Comparison of ENCODE assay signal across 18 mouse cellular contexts in the genomic region with DNA sequence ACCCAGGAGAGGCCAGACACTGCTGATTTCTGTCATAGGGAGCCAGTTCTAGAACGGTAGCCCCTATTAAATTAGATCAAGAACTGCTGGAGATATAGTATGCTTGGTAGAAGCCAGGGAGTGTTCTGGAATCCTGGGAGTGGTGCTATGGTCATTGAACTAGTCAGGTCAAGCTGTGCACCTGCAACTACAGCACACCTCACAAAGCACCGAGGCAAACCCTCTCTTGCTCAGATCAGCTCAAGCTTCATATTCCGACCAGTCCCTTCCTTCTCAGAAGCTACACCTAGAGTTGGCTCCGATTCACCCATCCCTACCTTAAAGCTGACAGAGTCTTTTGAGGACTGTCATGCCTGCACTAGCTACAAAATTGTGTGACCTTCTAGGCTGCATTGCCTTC. TPM values are rescaled to one million over a fixed set of nuclear protein-coding genes. Genes with fewer than 3 reads are reported as not detected.
A peak's percentile ranks its signal among the peaks of the same experiment; 100 is the strongest.
DNase-seq lines count a peak whose midpoint lies in the region; ATAC-seq and TF ChIP-seq lines count a peak whose summit lies in the region.
"Had no signal": no experiment of that assay in that cellular context is flagged by ENCODE, and none has a peak within 500 bp of the region (broad histone marks: within the 10 kb centered on the region; RNA-seq: fewer than 3 reads in every experiment).

No protein-coding gene starts in this region.

- H3K9ac ChIP-seq in heart, embryonic 13.5 days: no peak overlapping the region
- H3K9ac ChIP-seq: forebrain, postnatal 0 days; hindbrain, embryonic 12.5 days; kidney, embryonic 15.5 days; limb, embryonic 15.5 days; liver, embryonic 14.5 days; lung, embryonic 14.5 days; midbrain, embryonic 15.5 days had no signal

- no peaks in the 10 kb centered on the region for H3K27me3 ChIP-seq in heart, embryonic 13.5 days (replicated peaks)
- no peaks in the 10 kb centered on the region for H3K27me3 ChIP-seq in megakaryocyte, embryonic 14.5 days (replicated peaks)
- H3K27me3 ChIP-seq: hindbrain, embryonic 12.5 days; kidney, embryonic 15.5 days; limb, embryonic 15.5 days; midbrain, embryonic 15.5 days had no signal

- WGBS in heart, embryonic 13.5 days: 81% methylated on average over 4 of the region's 4 CpGs

- peaks cover 100% of the 10 kb centered on the region for H3K36me3 ChIP-seq in heart, embryonic 13.5 days
- peaks cover 100% of the 10 kb centered on the region for H3K36me3 ChIP-seq in megakaryocyte, embryonic 14.5 days (replicated peaks; ENCODE audit: low read length)

- intact Hi-C loops in heart, postnatal 36 days (cut with DNase I): loop anchor here (2.0 to 10.0 kb wide), 2 partner anchors 15 to 729 kb away; partner anchors contain the start of gene Msx1

- DNase-seq in heart, postnatal 36 days: no peak
- no peak for DNase-seq in frontal cortex, postnatal 14 days (ENCODE audit: low spot score in 2 of 2)
- no peak for DNase-seq in right cerebral cortex, adult 18-20 months
- DNase-seq: forebrain, postnatal 0 days; lung, embryonic 14.5 days; thymus, adult 2 months; thymus, postnatal 4 days had no signal

- peak overlapping the region; percentile 51 for H3K27ac ChIP-seq in heart, embryonic 13.5 days (replicated peaks)
- H3K27ac ChIP-seq in embryonic fibroblast, embryonic 13.5 days (ENCODE audit: insufficient read depth, low read length): peak overlapping the region; percentile 43
- H3K27ac ChIP-seq: hindbrain, embryonic 12.5 days; kidney, embryonic 15.5 days; liver, embryonic 14.5 days; midbrain, embryonic 15.5 days had no signal

- H3K4me1 ChIP-seq in heart, embryonic 13.5 days: peaks cover 99% of the 10 kb centered on the region
- H3K4me1 ChIP-seq in megakaryocyte, embryonic 14.5 days: peaks cover 100% of the 10 kb centered on the region
- H3K4me1 ChIP-seq in embryonic fibroblast, embryonic 13.5 days (ENCODE audit: control insufficient read depth, insufficient read depth, low read length): peaks cover 71% of the 10 kb centered on the region

- no peak overlapping the region for H3K4me3 ChIP-seq in heart, embryonic 13.5 days
- peak overlapping the region; percentile 57 for H3K4me3 ChIP-seq in megakaryocyte, embryonic 14.5 days (replicated peaks)
- no peak overlapping the region for H3K4me3 ChIP-seq in embryonic fibroblast, embryonic 13.5 days (ENCODE audit: insufficient read depth, low read length)
- H3K4me3 ChIP-seq: embryonic facial prominence, embryonic 10.5 days; hindbrain, embryonic 12.5 days; kidney, embryonic 15.5 days; limb, embryonic 15.5 days; midbrain, embryonic 15.5 days had no signal

- H3K9me3 ChIP-seq in heart, embryonic 13.5 days: no peaks in the 10 kb centered on the region
- H3K9me3 ChIP-seq in megakaryocyte, embryonic 14.5 days: no peaks in the 10 kb centered on the region
- H3K9me3 ChIP-seq: embryonic facial prominence, embryonic 10.5 days; hindbrain, embryonic 12.5 days; kidney, embryonic 15.5 days; limb, embryonic 15.5 days; midbrain, embryonic 15.5 days had no signal

- no peak for ATAC-seq in heart, embryonic 13.5 days (ENCODE audit: extremely low read depth, insufficient number of reproducible peaks, low FRiP score, low TSS enrichment)
- no peak for ATAC-seq in megakaryocyte, adult 5-6 weeks (ENCODE audit: poor library complexity, severe bottlenecking)
- ATAC-seq: intestine, postnatal 0 days; midbrain, embryonic 15.5 days had no signal

- H3K4me2 ChIP-seq in heart, embryonic 13.5 days: no peak overlapping the region
- H3K4me2 ChIP-seq: hindbrain, embryonic 12.5 days; kidney, embryonic 15.5 days; limb, embryonic 15.5 days; lung, embryonic 14.5 days; midbrain, embryonic 15.5 days had no signal

- no peak for TF ChIP-seq POLR2A in embryonic fibroblast, embryonic 13.5 days (IDR thresholded peaks at IDR 0.05; ENCODE audit: low read depth, low read length)

- no peak for TF ChIP-seq CTCF in embryonic fibroblast, embryonic 13.5 days (IDR thresholded peaks at IDR 0.05; ENCODE audit: borderline replicate concordance, insufficient read depth, low read length)

RNA-seq across cellular contexts. Expression of gene Wdr1, which starts 9.5 kb away (rescaled TPM):
- 218 and 227 TPM in 2 replicates for polyA plus RNA-seq in heart, embryonic 13.5 days (2015; fragmentation: Nextera tagmentation; extraction: Ambion mirVana)
- 100 to 1,000 TPM; 111 to 113 TPM for total RNA-seq in heart, postnatal 36 days (2021)
- 69.3 and 92.0 TPM in 2 replicates for polyA plus RNA-seq in megakaryocyte, embryonic 14.5 days (2012; ENCODE audit: insufficient read depth, low replicate concordance)
- total RNA-seq in megakaryocyte, adult 5-6 weeks (2015): 236 and 293 TPM in 2 replicates
- total RNA-seq in megakaryocyte, adult 5-6 weeks (2017): 418 and 442 TPM in 2 replicates
- polyA plus RNA-seq in embryonic fibroblast, embryonic 13.5 days (2011; ENCODE audit: insufficient read length, low read depth, missing spikeins): 280 and 348 TPM in 2 replicates

RNA-seq across cellular contexts. Expression of gene Slc2a9, which starts 50.5 kb away (rescaled TPM):
- 0.27 and 0.42 TPM in 2 replicates for polyA plus RNA-seq in heart, embryonic 13.5 days (2015; fragmentation: Nextera tagmentation; extraction: Ambion mirVana)
- total RNA-seq in heart, postnatal 36 days (2021): 1 to 10 TPM; 1.4 to 2.3 TPM
- 0.91 and 1.1 TPM in 2 replicates for polyA plus RNA-seq in megakaryocyte, embryonic 14.5 days (2012; ENCODE audit: insufficient read depth, low replicate concordance)
- 3.9 and 7.3 TPM in 2 replicates for total RNA-seq in megakaryocyte, adult 5-6 weeks (2015)
- 7.8 and 9.2 TPM in 2 replicates for total RNA-seq in megakaryocyte, adult 5-6 weeks (2017)
- 1.8 and 3.1 TPM in 2 replicates for polyA plus RNA-seq in embryonic fibroblast, embryonic 13.5 days (2011; ENCODE audit: insufficient read length, low read depth, missing spikeins)
